Mouse (Mus musculus): ENCODE measurements around the gene Alx1. TPM values are rescaled to one million over a fixed set of nuclear protein-coding genes. Genes with fewer than 3 reads are reported as not detected.

Gene Alx1
- total RNA-seq (2018; cell fraction: chromatin; rRNA removed) = not detected
- total RNA-seq (2018; cell fraction: cytosol; rRNA removed) = not detected
- not detected for total RNA-seq (2018; cell fraction: nucleus; rRNA removed)
- polyA plus RNA-seq (2018) = not detected in 3 replicates

DNA sequence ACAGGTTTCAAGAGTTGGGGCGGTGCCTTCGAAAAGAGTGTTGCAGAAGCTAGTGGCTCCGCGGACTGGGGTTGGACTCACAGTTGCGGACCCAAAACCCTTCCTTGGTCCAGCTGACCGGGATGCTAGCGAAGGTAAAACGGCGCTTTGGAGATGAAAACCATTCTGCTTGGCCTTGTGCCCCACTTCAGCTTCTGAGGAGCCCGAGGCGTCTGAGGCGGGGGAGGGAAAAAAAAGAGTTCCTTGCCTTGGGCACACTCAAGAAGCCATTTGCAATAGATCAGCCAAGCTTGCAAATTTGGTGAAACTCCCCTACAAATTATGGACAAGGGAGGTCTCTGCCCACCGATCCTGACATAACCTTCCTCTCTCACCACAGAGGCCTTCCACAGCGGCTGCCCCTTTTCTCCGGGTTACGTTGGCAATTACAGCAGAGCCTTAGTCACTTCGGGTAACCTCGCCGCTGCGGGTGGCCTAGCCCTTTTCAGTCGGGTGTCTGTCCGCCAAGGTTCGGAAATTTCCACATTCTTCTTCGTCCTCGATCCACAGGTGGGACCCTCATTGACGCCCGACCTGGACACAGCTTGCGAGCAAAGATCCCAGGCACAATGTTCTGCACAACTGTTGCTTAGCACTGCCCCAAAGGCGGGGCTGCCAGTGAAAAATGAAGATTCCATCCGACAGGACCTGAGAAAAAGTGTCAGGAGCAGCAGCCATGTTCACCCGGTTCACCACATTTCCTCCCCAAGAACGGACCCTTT is at the start of gene Alx1:
Alx1 (minus strand) TSS at position 486 of the 761 bp plus-strand sequence.
- no peaks in the 10 kb centered on the region for H3K36me3 ChIP-seq (ENCODE audit: inconsistent target)
- no peaks in the 10 kb centered on the region for H3K79me2 ChIP-seq (ENCODE audit: inconsistent target)
- H3K4me3 ChIP-seq (ENCODE audit: inconsistent target) = no peak within 1 kb of the TSS
- H3K27ac ChIP-seq = no peak within 1 kb of the TSS
- 8% methylated on average over 32 of the region's 32 CpGs for WGBS (ENCODE audit: missing documents)

DNA sequence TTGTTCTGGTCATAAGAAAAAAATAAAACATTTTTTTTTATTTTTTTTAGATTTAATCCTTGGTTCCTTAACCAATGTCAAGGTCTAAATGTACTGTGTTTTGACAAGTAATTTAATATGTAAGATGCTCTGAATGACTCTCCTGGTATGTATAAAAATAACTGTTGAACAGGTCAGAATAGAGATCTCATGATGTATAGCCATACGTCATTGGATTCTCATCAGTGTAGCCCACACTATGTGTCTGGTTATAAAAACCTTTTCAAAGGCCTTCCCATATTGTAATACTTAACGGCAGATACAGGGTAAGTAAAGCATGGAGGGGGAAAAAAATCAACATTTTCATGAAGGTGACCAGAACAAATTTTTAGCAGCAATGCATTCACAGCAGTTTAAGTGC is 19.6 kb upstream of the Alx1 start:
- WGBS (ENCODE audit: missing documents) = 86% methylated on average over 2 of the region's 2 CpGs
- H3K36me3 ChIP-seq (ENCODE audit: inconsistent target) = no peaks in the 10 kb centered on the region
- H3K4me3 ChIP-seq (ENCODE audit: inconsistent target) = no peak overlapping the region
- no peaks in the 10 kb centered on the region for H3K79me2 ChIP-seq (ENCODE audit: inconsistent target)
- H3K27ac ChIP-seq = no peak overlapping the region

- no peak overlapping the region for H3K27ac ChIP-seq
- no peaks in the 10 kb centered on the region for H3K79me2 ChIP-seq (ENCODE audit: inconsistent target)
- H3K36me3 ChIP-seq (ENCODE audit: inconsistent target) = no peaks in the 10 kb centered on the region
- H3K4me3 ChIP-seq (ENCODE audit: inconsistent target) = no peak overlapping the region
- 80% methylated on average over 3 of the region's 3 CpGs for WGBS (ENCODE audit: missing documents)
These were observed 16.6 kb upstream of the Alx1 start for GRCm38 (mm10) chr10:103046623-103047022.

DNA sequence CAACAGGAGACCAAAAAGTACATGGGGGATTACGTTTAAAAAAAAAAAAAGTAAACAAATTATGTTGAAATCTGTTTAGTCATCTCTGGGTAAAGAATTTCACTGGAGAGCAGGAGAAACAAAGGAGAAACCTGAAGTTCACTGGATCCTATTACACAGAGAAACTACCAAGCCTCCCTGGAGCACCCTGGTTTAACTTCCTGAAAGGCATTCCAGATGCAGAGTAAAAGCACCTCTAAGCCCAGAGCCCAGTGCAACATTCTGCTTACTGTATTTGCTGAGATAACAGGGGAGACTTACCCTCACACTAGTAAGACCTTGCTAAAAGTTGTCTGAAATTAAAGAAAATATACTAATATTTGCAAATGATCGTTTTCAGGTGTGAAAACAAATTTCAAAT is 15.0 kb upstream of the Alx1 start:
- H3K79me2 ChIP-seq (ENCODE audit: inconsistent target) = no peaks in the 10 kb centered on the region
- 77% methylated on average over 2 of the region's 2 CpGs for WGBS (ENCODE audit: missing documents)
- H3K27ac ChIP-seq = no peak overlapping the region
- no peak overlapping the region for H3K4me3 ChIP-seq (ENCODE audit: inconsistent target)
- no peaks in the 10 kb centered on the region for H3K36me3 ChIP-seq (ENCODE audit: inconsistent target)

DNA sequence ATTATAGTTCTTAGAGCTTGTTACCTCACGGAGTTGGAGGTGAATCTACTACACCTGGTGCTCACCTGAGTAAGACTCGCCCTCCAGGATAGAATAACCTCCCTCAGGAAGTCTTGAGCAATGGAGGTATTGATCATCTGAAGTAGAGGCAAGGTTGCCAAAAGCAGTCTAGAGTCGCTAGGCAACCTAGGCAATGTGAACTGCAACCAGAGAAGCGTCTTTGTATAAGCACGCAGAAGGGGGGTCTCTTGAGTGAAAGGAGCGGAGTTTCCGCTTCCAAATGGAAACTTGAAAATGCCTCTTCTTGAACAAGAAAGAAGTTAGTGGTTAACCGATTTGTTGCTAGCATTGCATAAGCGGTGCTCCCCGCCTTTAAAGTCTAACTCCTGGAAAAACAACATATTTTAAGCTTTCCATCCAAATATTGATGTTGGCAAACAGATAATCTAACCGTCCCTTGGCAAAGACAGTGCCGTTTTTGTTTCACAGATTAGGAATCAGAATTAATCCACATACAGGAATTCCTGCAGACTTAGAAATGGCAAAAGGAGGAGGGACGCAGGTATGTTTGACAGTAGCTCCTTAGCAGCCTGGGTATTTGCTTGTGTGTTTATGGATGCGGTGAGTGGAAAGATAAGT is 5.1 kb upstream of the Alx1 start:
- Histone ChIP-seq H3K4me3 (ENCODE audit: inconsistent target) (no peak overlapping the region), H3K36me3 (ENCODE audit: inconsistent target) (no peaks in the 10 kb centered on the region), H3K27ac (no peak overlapping the region), H3K79me2 (ENCODE audit: inconsistent target) (no peaks in the 10 kb centered on the region)
- 13% methylated on average over 14 of the region's 14 CpGs for WGBS (ENCODE audit: missing documents)

DNA sequence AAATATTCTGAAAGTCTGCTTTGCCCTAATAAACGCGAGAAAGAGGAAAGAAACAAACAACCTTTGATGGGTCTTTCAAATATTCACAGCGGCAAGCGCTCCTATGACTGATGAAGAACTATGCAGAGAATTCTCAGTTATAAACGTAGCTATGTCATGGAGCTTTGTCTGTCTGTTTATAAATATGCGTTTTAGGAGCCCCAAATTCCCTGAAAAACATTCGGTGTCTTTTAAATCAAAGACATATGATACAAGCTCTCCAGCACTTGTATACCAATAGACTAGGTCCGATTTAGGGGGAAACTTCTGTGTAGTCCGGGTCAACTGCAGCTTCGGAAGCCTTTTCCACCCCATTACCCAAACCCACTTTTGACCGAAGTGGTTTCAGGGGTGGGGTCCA is 916 bp upstream of the Alx1 start:
- Histone ChIP-seq H3K27ac (no peak overlapping the region), H3K79me2 (ENCODE audit: inconsistent target) (no peaks in the 10 kb centered on the region), H3K4me3 (ENCODE audit: inconsistent target) (no peak overlapping the region), H3K36me3 (ENCODE audit: inconsistent target) (no peaks in the 10 kb centered on the region)
- WGBS (ENCODE audit: missing documents) = 7% methylated on average over 11 of the region's 11 CpGs

- WGBS (ENCODE audit: missing documents) = 5% methylated on average over 22 of the region's 23 CpGs
- Histone ChIP-seq H3K4me3 (ENCODE audit: inconsistent target) (no peak overlapping the region), H3K27ac (no peak overlapping the region), H3K79me2 (ENCODE audit: inconsistent target) (no peaks in the 10 kb centered on the region), H3K36me3 (ENCODE audit: inconsistent target) (no peaks in the 10 kb centered on the region)
These were observed 784 bp downstream of the Alx1 start for GRCm38 (mm10) chr10:103029132-103029729.

DNA sequence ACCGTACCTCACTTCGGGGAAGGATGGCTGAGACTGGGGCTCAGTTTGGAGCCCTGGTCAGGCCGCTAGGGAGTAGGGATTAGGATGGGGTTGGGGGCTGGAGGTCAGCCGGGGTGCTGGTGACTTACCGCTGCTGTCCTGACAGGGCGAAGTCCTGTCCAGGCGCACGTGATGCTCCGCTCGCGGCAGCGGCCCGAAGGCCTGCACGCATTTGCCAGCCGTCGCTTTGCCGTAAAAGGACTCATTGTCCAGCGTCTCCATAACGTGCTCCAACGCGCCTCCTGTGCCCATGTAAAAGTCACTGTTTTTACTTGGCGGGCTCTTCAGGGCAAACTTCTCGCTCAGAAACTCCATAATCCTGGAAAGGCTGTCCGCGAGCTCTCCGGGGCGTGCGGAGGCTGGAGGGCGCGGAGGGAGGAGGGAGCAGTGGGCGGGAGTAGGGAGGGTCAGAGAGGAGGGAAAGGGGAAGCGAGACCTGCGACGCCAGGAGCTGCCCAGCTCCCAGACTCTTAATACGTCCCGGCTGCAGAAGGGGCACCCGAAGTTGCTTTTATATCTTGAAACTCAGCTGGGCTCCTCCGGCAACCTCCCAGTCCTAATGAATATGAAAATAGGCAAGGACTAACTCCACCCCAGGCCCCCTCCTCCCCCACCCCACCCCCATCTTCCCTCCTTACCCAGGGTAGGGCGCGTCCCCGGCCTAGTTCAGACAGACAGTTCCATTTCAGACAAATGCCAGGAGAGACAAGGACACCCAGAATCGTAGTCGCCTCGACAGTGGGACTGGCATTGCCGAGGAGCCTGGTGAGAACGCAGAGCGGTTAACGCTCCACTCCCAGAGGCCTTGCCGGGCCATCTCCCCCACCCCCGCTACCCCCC is 1.5 kb downstream of the Alx1 start:
- H3K4me3 ChIP-seq (ENCODE audit: inconsistent target) = no peak overlapping the region
- 1% methylated on average over 44 of the region's 50 CpGs for WGBS (ENCODE audit: missing documents)
- no peak overlapping the region for H3K27ac ChIP-seq
- no peaks in the 10 kb centered on the region for H3K36me3 ChIP-seq (ENCODE audit: inconsistent target)
- no peaks in the 10 kb centered on the region for H3K79me2 ChIP-seq (ENCODE audit: inconsistent target)

GRCm38 (mm10) chr10:103027931-103028252 is 2.1 kb downstream of the Alx1 start:
- no peak overlapping the region for H3K27ac ChIP-seq
- 9% methylated on average over 15 of the region's 15 CpGs for WGBS (ENCODE audit: missing documents)
- no peaks in the 10 kb centered on the region for H3K36me3 ChIP-seq (ENCODE audit: inconsistent target)
- H3K79me2 ChIP-seq (ENCODE audit: inconsistent target) = no peaks in the 10 kb centered on the region
- no peak overlapping the region for H3K4me3 ChIP-seq (ENCODE audit: inconsistent target)

GRCm38 (mm10) chr10:103027226-103027930 is 2.6 kb downstream of the Alx1 start:
- Histone ChIP-seq H3K79me2 (ENCODE audit: inconsistent target) (no peaks in the 10 kb centered on the region), H3K36me3 (ENCODE audit: inconsistent target) (no peaks in the 10 kb centered on the region), H3K4me3 (ENCODE audit: inconsistent target) (no peak overlapping the region), H3K27ac (no peak overlapping the region)
- WGBS (ENCODE audit: missing documents) = 7% methylated on average over 20 of the region's 20 CpGs

- 2% methylated on average over 17 of the region's 17 CpGs for WGBS (ENCODE audit: missing documents)
- no peak overlapping the region for H3K4me3 ChIP-seq (ENCODE audit: inconsistent target)
- no peak overlapping the region for H3K27ac ChIP-seq
- no peaks in the 10 kb centered on the region for H3K79me2 ChIP-seq (ENCODE audit: inconsistent target)
- H3K36me3 ChIP-seq (ENCODE audit: inconsistent target) = no peaks in the 10 kb centered on the region
These were observed 3.3 kb downstream of the Alx1 start for GRCm38 (mm10) chr10:103026636-103027225.

GRCm38 (mm10) chr10:103002556-103002955 is 27.5 kb downstream of the Alx1 start:
- Histone ChIP-seq H3K79me2 (ENCODE audit: inconsistent target) (no peaks in the 10 kb centered on the region), H3K4me3 (ENCODE audit: inconsistent target) (no peak overlapping the region), H3K36me3 (ENCODE audit: inconsistent target) (no peaks in the 10 kb centered on the region), H3K27ac (no peak overlapping the region)
- 78% methylated on average over 2 of the region's 2 CpGs for whole genome bisulfite sequencing (ENCODE audit: missing documents)

DNA sequence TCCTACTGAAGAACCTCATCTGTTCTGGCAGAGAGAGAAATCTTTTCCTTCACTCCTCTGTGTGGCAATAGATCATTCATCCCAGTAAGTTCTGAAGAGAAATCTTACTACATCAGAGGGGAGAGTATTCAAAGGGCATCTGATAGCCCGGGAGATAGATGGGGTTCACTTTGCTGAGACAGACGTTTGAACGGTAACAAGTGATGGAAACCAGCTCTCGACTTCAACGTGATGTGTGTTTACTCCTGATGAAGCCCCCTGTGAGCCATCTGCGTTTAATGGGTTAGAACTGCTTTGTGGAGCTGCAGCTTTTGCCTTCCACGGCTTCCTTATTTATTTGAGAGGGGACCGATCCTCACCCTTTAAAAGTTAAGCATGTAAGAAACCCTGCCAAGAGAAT is 29.1 kb downstream of the Alx1 start:
- H3K27ac ChIP-seq = no peak overlapping the region
- 27% methylated on average over 8 of the region's 8 CpGs for WGBS (ENCODE audit: missing documents)
- H3K4me3 ChIP-seq (ENCODE audit: inconsistent target) = no peak overlapping the region
- no peaks in the 10 kb centered on the region for H3K79me2 ChIP-seq (ENCODE audit: inconsistent target)
- H3K36me3 ChIP-seq (ENCODE audit: inconsistent target) = no peaks in the 10 kb centered on the region

- H3K36me3 ChIP-seq (ENCODE audit: inconsistent target) = no peaks in the 10 kb centered on the region
- no peak overlapping the region for H3K27ac ChIP-seq
- H3K79me2 ChIP-seq (ENCODE audit: inconsistent target) = no peaks in the 10 kb centered on the region
- H3K4me3 ChIP-seq (ENCODE audit: inconsistent target) = no peak overlapping the region
These were observed 30.4 kb downstream of the Alx1 start for GRCm38 (mm10) chr10:102999584-102999983.

Data from macrophage (primary cell).